Mouse (Mus musculus): Measurements from ENCODE around the gene Ice2.

DNA sequence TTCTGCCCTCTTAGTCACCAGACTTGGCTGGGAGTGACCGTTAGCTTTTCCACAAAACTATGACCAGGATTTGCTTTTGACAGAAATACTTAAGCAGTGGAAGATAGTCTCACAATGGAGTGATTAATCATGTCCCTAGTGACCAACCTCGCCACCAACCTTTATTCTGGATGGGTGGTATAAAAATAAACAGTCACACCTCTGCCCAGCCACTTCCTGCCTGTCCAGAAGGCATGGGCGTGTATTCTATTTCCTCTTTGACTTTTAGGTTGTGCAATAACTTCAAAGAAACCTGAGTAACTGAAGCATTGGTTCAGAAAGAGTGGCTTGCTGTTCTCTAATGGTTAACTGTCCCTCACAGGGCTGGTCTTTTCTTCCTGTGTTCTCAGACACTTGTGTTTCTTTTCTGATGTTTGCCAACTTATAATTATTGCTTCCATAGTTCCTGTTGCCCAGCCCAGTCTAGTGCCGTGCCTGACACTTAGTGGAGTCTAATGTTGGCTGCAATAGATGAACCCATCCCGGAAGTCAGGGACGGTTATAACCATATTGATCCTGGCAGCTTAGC, 44.8 kb downstream of the Ice2 start:
- TF ChIP-seq CTCF (IDR thresholded peaks at IDR 0.05; ENCODE audit: extremely low read depth, insufficient read depth, low read length) (no peak), POLR2A (IDR thresholded peaks at IDR 0.05; ENCODE audit: extremely low read depth, insufficient read depth, low read length) (no peak)
